Mouse (Mus musculus): Measurements from ENCODE around the gene Dnm2. TPM values are rescaled to one million over a fixed set of nuclear protein-coding genes. Genes with fewer than 3 reads are reported as not detected.

The Dnm2 gene
- polyA plus RNA-seq, 1 experiment from 2014 or later, result 145 TPM

GRCm38 (mm10) chr9:21411669-21412550 lies 12.8 kb upstream of the Dnm2 start, which contains the start of gene Qtrt1:
Gene Qtrt1 (plus strand): TSS chr9:21411837.
- 2% methylated on average over 49 of the region's 53 CpGs for WGBS (ENCODE audit: missing documents)
- peaks cover 12% of the 10 kb centered on the region; the same call in 1 of the 2 replicates for H3K79me2 ChIP-seq (ENCODE audit: inconsistent target)
- H3K4me3 ChIP-seq (ENCODE audit: inconsistent target), result peak within 1 kb of the TSS; percentile 85
- H3K27ac ChIP-seq, result peak within 1 kb of the TSS; percentile 56
- H3K36me3 ChIP-seq (ENCODE audit: inconsistent target), result no peaks in the 10 kb centered on the region; the same call in 1 of the 2 replicates

- 94% methylated on average over 2 of the region's 2 CpGs for WGBS (ENCODE audit: missing documents)
- peaks cover 6% of the 10 kb centered on the region; the same call in 1 of the 2 replicates for H3K79me2 ChIP-seq (ENCODE audit: inconsistent target)
- H3K4me3 ChIP-seq (ENCODE audit: inconsistent target), result no peak overlapping the region
- H3K27ac ChIP-seq, result no peak overlapping the region
- peaks cover 13% of the 10 kb centered on the region; the same call in 1 of the 2 replicates for H3K36me3 ChIP-seq (ENCODE audit: inconsistent target)
These were observed 6.8 kb upstream of the Dnm2 start for GRCm38 (mm10) chr9:21417866-21418265.

GRCm38 (mm10) chr9:21419646-21420045 lies 5.1 kb upstream of the Dnm2 start:
- Histone ChIP-seq H3K27ac (no peak overlapping the region), H3K79me2 (ENCODE audit: inconsistent target) (no peaks in the 10 kb centered on the region), H3K4me3 (ENCODE audit: inconsistent target) (no peak overlapping the region), H3K36me3 (ENCODE audit: inconsistent target) (peaks cover 13% of the 10 kb centered on the region; the same call in 1 of the 2 replicates)
- WGBS (ENCODE audit: missing documents), result 96% methylated on average over 2 of the region's 2 CpGs

GRCm38 (mm10) chr9:21425556-21425945 lies 843 bp downstream of the Dnm2 start:
- Histone ChIP-seq H3K4me3 (ENCODE audit: inconsistent target) (peak overlapping the region; percentile 96), H3K27ac (peak overlapping the region; percentile 66)

GRCm38 (mm10) chr9:21426013-21426412 lies 1.3 kb downstream of the Dnm2 start:
- Histone ChIP-seq H3K36me3 (ENCODE audit: inconsistent target) (no peaks in the 10 kb centered on the region), H3K27ac (peak overlapping the region; percentile 66), H3K79me2 (ENCODE audit: inconsistent target) (peaks cover 62% of the 10 kb centered on the region), H3K4me3 (ENCODE audit: inconsistent target) (peak overlapping the region; percentile 96)
- 0% methylated on average over 1 of the region's 1 CpGs for WGBS (ENCODE audit: missing documents)

More at GRCm38 (mm10) chr9:21425556-21425945, 843 bp downstream of the Dnm2 start:
- Histone ChIP-seq H3K36me3 (ENCODE audit: inconsistent target) (peaks cover 2% of the 10 kb centered on the region; the same call in 1 of the 2 replicates), H3K79me2 (ENCODE audit: inconsistent target) (peaks cover 57% of the 10 kb centered on the region)
- 2% methylated on average over 6 of the region's 6 CpGs for WGBS (ENCODE audit: missing documents)

- 44% methylated on average over 1 of the region's 2 CpGs for WGBS (ENCODE audit: missing documents)
- H3K27ac ChIP-seq, result 0 out of 2 replicates have a peak overlapping the region, but pooled peaks have one; percentile 66
- peak overlapping the region; percentile 96 for H3K4me3 ChIP-seq (ENCODE audit: inconsistent target)
These were observed 1.8 kb downstream of the Dnm2 start for GRCm38 (mm10) chr9:21426525-21426924.

GRCm38 (mm10) chr9:21427773-21428172 lies 3.1 kb downstream of the Dnm2 start:
- Histone ChIP-seq H3K79me2 (ENCODE audit: inconsistent target) (peaks cover 80% of the 10 kb centered on the region), H3K27ac (no peak overlapping the region), H3K36me3 (ENCODE audit: inconsistent target) (no peaks in the 10 kb centered on the region), H3K4me3 (ENCODE audit: inconsistent target) (no peak overlapping the region)
- 96% methylated on average over 2 of the region's 2 CpGs for WGBS (ENCODE audit: missing documents)

More at GRCm38 (mm10) chr9:21426525-21426924, 1.8 kb downstream of the Dnm2 start:
- H3K79me2 ChIP-seq (ENCODE audit: inconsistent target), result peaks cover 67% of the 10 kb centered on the region
- no peaks in the 10 kb centered on the region for H3K36me3 ChIP-seq (ENCODE audit: inconsistent target)

GRCm38 (mm10) chr9:21428178-21428577 lies 3.5 kb downstream of the Dnm2 start:
- Histone ChIP-seq H3K36me3 (ENCODE audit: inconsistent target) (no peaks in the 10 kb centered on the region), H3K79me2 (ENCODE audit: inconsistent target) (peaks cover 84% of the 10 kb centered on the region), H3K4me3 (ENCODE audit: inconsistent target) (no peak overlapping the region), H3K27ac (no peak overlapping the region)
- 92% methylated on average over 6 of the region's 6 CpGs for WGBS (ENCODE audit: missing documents)

- WGBS (ENCODE audit: missing documents), result 62% methylated on average over 7 of the region's 7 CpGs
- Histone ChIP-seq H3K36me3 (ENCODE audit: inconsistent target) (no peaks in the 10 kb centered on the region), H3K27ac (peak overlapping the region; percentile 7; the same call in 1 of the 2 replicates), H3K79me2 (ENCODE audit: inconsistent target) (peaks cover 100% of the 10 kb centered on the region), H3K4me3 (ENCODE audit: inconsistent target) (no peak overlapping the region)
These were observed 6.0 kb downstream of the Dnm2 start for GRCm38 (mm10) chr9:21430724-21431123.

GRCm38 (mm10) chr9:21432066-21432465 lies 7.4 kb downstream of the Dnm2 start:
- H3K36me3 ChIP-seq (ENCODE audit: inconsistent target), result no peaks in the 10 kb centered on the region
- peaks cover 100% of the 10 kb centered on the region for H3K79me2 ChIP-seq (ENCODE audit: inconsistent target)
- H3K4me3 ChIP-seq (ENCODE audit: inconsistent target), result no peak overlapping the region
- H3K27ac ChIP-seq, result no peak overlapping the region
- WGBS (ENCODE audit: missing documents), result 95% methylated on average over 7 of the region's 7 CpGs

GRCm38 (mm10) chr9:21433766-21434165 lies 9.1 kb downstream of the Dnm2 start:
- H3K27ac ChIP-seq, result no peak overlapping the region
- H3K36me3 ChIP-seq (ENCODE audit: inconsistent target), result no peaks in the 10 kb centered on the region
- H3K79me2 ChIP-seq (ENCODE audit: inconsistent target), result peaks cover 100% of the 10 kb centered on the region
- no peak overlapping the region for H3K4me3 ChIP-seq (ENCODE audit: inconsistent target)
- WGBS (ENCODE audit: missing documents), result 79% methylated on average over 8 of the region's 8 CpGs

GRCm38 (mm10) chr9:21434410-21434809 lies 9.7 kb downstream of the Dnm2 start:
- Histone ChIP-seq H3K4me3 (ENCODE audit: inconsistent target) (no peak overlapping the region), H3K79me2 (ENCODE audit: inconsistent target) (peaks cover 100% of the 10 kb centered on the region), H3K36me3 (ENCODE audit: inconsistent target) (no peaks in the 10 kb centered on the region), H3K27ac (no peak overlapping the region)
- 88% methylated on average over 2 of the region's 2 CpGs for WGBS (ENCODE audit: missing documents)

- WGBS (ENCODE audit: missing documents), result 3% methylated on average over 7 of the region's 7 CpGs
- no peaks in the 10 kb centered on the region for H3K36me3 ChIP-seq (ENCODE audit: inconsistent target)
- H3K4me3 ChIP-seq (ENCODE audit: inconsistent target), result no peak overlapping the region
- H3K27ac ChIP-seq, result peak overlapping the region; percentile 45
- H3K79me2 ChIP-seq (ENCODE audit: inconsistent target), result peaks cover 100% of the 10 kb centered on the region
These were observed 11.3 kb downstream of the Dnm2 start for GRCm38 (mm10) chr9:21435777-21436635.

- Histone ChIP-seq H3K27ac (no peak overlapping the region), H3K4me3 (ENCODE audit: inconsistent target) (no peak overlapping the region), H3K36me3 (ENCODE audit: inconsistent target) (no peaks in the 10 kb centered on the region), H3K79me2 (ENCODE audit: inconsistent target) (peaks cover 100% of the 10 kb centered on the region)
- WGBS (ENCODE audit: missing documents), result 98% methylated on average over 6 of the region's 6 CpGs
These were observed 12.9 kb downstream of the Dnm2 start for GRCm38 (mm10) chr9:21437577-21437976.

Data from macrophage (primary cell).